Mouse (Mus musculus): ENCODE measurements around the gene Blcap. TPM values are rescaled to one million over a fixed set of nuclear protein-coding genes. Genes with fewer than 3 reads are reported as not detected.

Gene Blcap
- polyA plus RNA-seq, 1 experiment from 2014 or later = 76.0 TPM

- Histone ChIP-seq H3K4me2 (ENCODE audit: low read depth, severe bottlenecking) (no peak overlapping the region), H3K9ac (ENCODE audit: low read length) (no peak overlapping the region), H3K9me3 (ENCODE audit: control insufficient read depth, low read length) (no peaks in the 10 kb centered on the region), H3K27me3 (ENCODE audit: control insufficient read depth, insufficient read depth, low read length) (no peaks in the 10 kb centered on the region), H3K4me3 (ENCODE audit: low read depth, low read length) (no peak overlapping the region), H3K36me3 (ENCODE audit: control insufficient read depth, insufficient read depth, low read length) (no peaks in the 10 kb centered on the region), H3K27ac (replicated peaks; ENCODE audit: low read depth, low read length) (no peak overlapping the region), H3K4me1 (ENCODE audit: control insufficient read depth, insufficient read depth, low read length) (peaks cover 18% of the 10 kb centered on the region; the same call in 1 of the 2 replicates)
- 39% methylated on average over 5 of the region's 5 CpGs for WGBS
- no peak for DNase-seq (ENCODE audit: low spot score)
- no peak for ATAC-seq (ENCODE audit: insufficient number of reproducible peaks, low FRiP score, low TSS enrichment, low read depth)
These were observed 50.6 kb downstream of the Blcap start for GRCm38 (mm10) chr2:157520496-157520895.

- DNase-seq (ENCODE audit: low spot score) = no peak
- Histone ChIP-seq H3K27ac (replicated peaks; ENCODE audit: low read depth, low read length) (no peak overlapping the region), H3K27me3 (ENCODE audit: control insufficient read depth, insufficient read depth, low read length) (no peaks in the 10 kb centered on the region), H3K4me1 (ENCODE audit: control insufficient read depth, insufficient read depth, low read length) (peaks cover 21% of the 10 kb centered on the region), H3K36me3 (ENCODE audit: control insufficient read depth, insufficient read depth, low read length) (no peaks in the 10 kb centered on the region), H3K9ac (ENCODE audit: low read length) (no peak overlapping the region), H3K4me3 (ENCODE audit: low read depth, low read length) (no peak overlapping the region), H3K4me2 (ENCODE audit: low read depth, severe bottlenecking) (no peak overlapping the region), H3K9me3 (ENCODE audit: control insufficient read depth, low read length) (no peaks in the 10 kb centered on the region)
- 67% methylated on average over 6 of the region's 6 CpGs for WGBS
- ATAC-seq (ENCODE audit: insufficient number of reproducible peaks, low FRiP score, low TSS enrichment, low read depth) = no peak
These were observed 51.6 kb downstream of the Blcap start for GRCm38 (mm10) chr2:157519452-157519851.

- DNase-seq (ENCODE audit: low spot score) (no peak), ATAC-seq (ENCODE audit: insufficient number of reproducible peaks, low FRiP score, low TSS enrichment, low read depth) (no peak)
- H3K27ac ChIP-seq (replicated peaks; ENCODE audit: low read depth, low read length) = no peak overlapping the region
- no peak overlapping the region for H3K9ac ChIP-seq (ENCODE audit: low read length)
- H3K27me3 ChIP-seq (ENCODE audit: control insufficient read depth, insufficient read depth, low read length) = no peaks in the 10 kb centered on the region
- H3K4me3 ChIP-seq (ENCODE audit: low read depth, low read length) = no peak overlapping the region
- peaks cover 31% of the 10 kb centered on the region for H3K4me1 ChIP-seq (ENCODE audit: control insufficient read depth, insufficient read depth, low read length)
- H3K4me2 ChIP-seq (ENCODE audit: low read depth, severe bottlenecking) = no peak overlapping the region
- no peaks in the 10 kb centered on the region for H3K36me3 ChIP-seq (ENCODE audit: control insufficient read depth, insufficient read depth, low read length)
- WGBS = 38% methylated on average over 7 of the region's 7 CpGs
- H3K9me3 ChIP-seq (ENCODE audit: control insufficient read depth, low read length) = no peaks in the 10 kb centered on the region
These were observed 52.6 kb downstream of the Blcap start for GRCm38 (mm10) chr2:157518451-157518850.

GRCm38 (mm10) chr2:157517526-157517925 lies 53.5 kb downstream of the Blcap start:
- WGBS = 77% methylated on average over 6 of the region's 6 CpGs
- H3K9ac ChIP-seq (ENCODE audit: low read length) = no peak overlapping the region
- no peak overlapping the region for H3K4me3 ChIP-seq (ENCODE audit: low read depth, low read length)
- no peak overlapping the region for H3K4me2 ChIP-seq (ENCODE audit: low read depth, severe bottlenecking)
- DNase-seq (ENCODE audit: low spot score) = no peak
- H3K27ac ChIP-seq (replicated peaks; ENCODE audit: low read depth, low read length) = no peak overlapping the region
- no peaks in the 10 kb centered on the region for H3K9me3 ChIP-seq (ENCODE audit: control insufficient read depth, low read length)
- no peaks in the 10 kb centered on the region for H3K27me3 ChIP-seq (ENCODE audit: control insufficient read depth, insufficient read depth, low read length)
- no peaks in the 10 kb centered on the region for H3K36me3 ChIP-seq (ENCODE audit: control insufficient read depth, insufficient read depth, low read length)
- peaks cover 36% of the 10 kb centered on the region for H3K4me1 ChIP-seq (ENCODE audit: control insufficient read depth, insufficient read depth, low read length)
- no peak for ATAC-seq (ENCODE audit: insufficient number of reproducible peaks, low FRiP score, low TSS enrichment, low read depth)

GRCm38 (mm10) chr2:157514353-157514752 lies 56.7 kb downstream of the Blcap start:
- Histone ChIP-seq H3K9me3 (ENCODE audit: control insufficient read depth, low read length) (no peaks in the 10 kb centered on the region), H3K4me2 (ENCODE audit: low read depth, severe bottlenecking) (no peak overlapping the region), H3K4me1 (ENCODE audit: control insufficient read depth, insufficient read depth, low read length) (peaks cover 27% of the 10 kb centered on the region), H3K27ac (replicated peaks; ENCODE audit: low read depth, low read length) (peak overlapping the region; percentile 74), H3K36me3 (ENCODE audit: control insufficient read depth, insufficient read depth, low read length) (no peaks in the 10 kb centered on the region), H3K4me3 (ENCODE audit: low read depth, low read length) (no peak overlapping the region), H3K9ac (ENCODE audit: low read length) (no peak overlapping the region; the same call in 1 of the 2 replicates), H3K27me3 (ENCODE audit: control insufficient read depth, insufficient read depth, low read length) (no peaks in the 10 kb centered on the region)
- ATAC-seq (ENCODE audit: insufficient number of reproducible peaks, low FRiP score, low TSS enrichment, low read depth) = peak; percentile 67; the same call in 1 of the 2 replicates
- DNase-seq (ENCODE audit: low spot score) = peak; percentile 36
- WGBS = 13% methylated on average over 4 of the region's 4 CpGs

- H3K4me3 ChIP-seq (ENCODE audit: low read depth, low read length) = no peak overlapping the region
- H3K9me3 ChIP-seq (ENCODE audit: control insufficient read depth, low read length) = no peaks in the 10 kb centered on the region
- no peak overlapping the region for H3K4me2 ChIP-seq (ENCODE audit: low read depth, severe bottlenecking)
- 16% methylated on average over 9 of the region's 9 CpGs for WGBS
- DNase-seq (ENCODE audit: low spot score) (peak; percentile 71), ATAC-seq (ENCODE audit: insufficient number of reproducible peaks, low FRiP score, low TSS enrichment, low read depth) (peak; percentile 67)
- peak overlapping the region; percentile 18 for H3K9ac ChIP-seq (ENCODE audit: low read length)
- H3K4me1 ChIP-seq (ENCODE audit: control insufficient read depth, insufficient read depth, low read length) = peaks cover 26% of the 10 kb centered on the region
- H3K27me3 ChIP-seq (ENCODE audit: control insufficient read depth, insufficient read depth, low read length) = no peaks in the 10 kb centered on the region
- H3K36me3 ChIP-seq (ENCODE audit: control insufficient read depth, insufficient read depth, low read length) = no peaks in the 10 kb centered on the region
- peak overlapping the region; percentile 74 for H3K27ac ChIP-seq (replicated peaks; ENCODE audit: low read depth, low read length)
These were observed 57.3 kb downstream of the Blcap start for GRCm38 (mm10) chr2:157513737-157514208.

- Histone ChIP-seq H3K4me3 (ENCODE audit: low read depth, low read length) (no peak overlapping the region), H3K27ac (replicated peaks; ENCODE audit: low read depth, low read length) (peak overlapping the region; percentile 74; the same call in 1 of the 2 replicates), H3K4me2 (ENCODE audit: low read depth, severe bottlenecking) (no peak overlapping the region), H3K36me3 (ENCODE audit: control insufficient read depth, insufficient read depth, low read length) (no peaks in the 10 kb centered on the region), H3K9me3 (ENCODE audit: control insufficient read depth, low read length) (no peaks in the 10 kb centered on the region), H3K27me3 (ENCODE audit: control insufficient read depth, insufficient read depth, low read length) (no peaks in the 10 kb centered on the region), H3K9ac (ENCODE audit: low read length) (no peak overlapping the region), H3K4me1 (ENCODE audit: control insufficient read depth, insufficient read depth, low read length) (peaks cover 23% of the 10 kb centered on the region)
- whole genome bisulfite sequencing = 86% methylated on average over 9 of the region's 9 CpGs
- ATAC-seq (ENCODE audit: insufficient number of reproducible peaks, low FRiP score, low TSS enrichment, low read depth) (no peak), DNase-seq (ENCODE audit: low spot score) (peak; percentile 27)
These were observed 58.2 kb downstream of the Blcap start for GRCm38 (mm10) chr2:157512859-157513258.

GRCm38 (mm10) chr2:157510031-157510430 lies 61.0 kb downstream of the Blcap start:
- ATAC-seq (ENCODE audit: insufficient number of reproducible peaks, low FRiP score, low TSS enrichment, low read depth) (no peak), DNase-seq (ENCODE audit: low spot score) (no peak)
- Histone ChIP-seq H3K4me2 (ENCODE audit: low read depth, severe bottlenecking) (no peak overlapping the region), H3K27ac (replicated peaks; ENCODE audit: low read depth, low read length) (no peak overlapping the region), H3K9ac (ENCODE audit: low read length) (no peak overlapping the region), H3K9me3 (ENCODE audit: control insufficient read depth, low read length) (no peaks in the 10 kb centered on the region), H3K4me1 (ENCODE audit: control insufficient read depth, insufficient read depth, low read length) (peaks cover 30% of the 10 kb centered on the region), H3K4me3 (ENCODE audit: low read depth, low read length) (no peak overlapping the region), H3K27me3 (ENCODE audit: control insufficient read depth, insufficient read depth, low read length) (no peaks in the 10 kb centered on the region), H3K36me3 (ENCODE audit: control insufficient read depth, insufficient read depth, low read length) (no peaks in the 10 kb centered on the region)
- WGBS = 89% methylated on average over 4 of the region's 4 CpGs

GRCm38 (mm10) chr2:157509182-157509581 lies 61.9 kb downstream of the Blcap start:
- no peak overlapping the region for H3K4me3 ChIP-seq (ENCODE audit: low read depth, low read length)
- 78% methylated on average over 5 of the region's 5 CpGs for WGBS
- no peaks in the 10 kb centered on the region for H3K36me3 ChIP-seq (ENCODE audit: control insufficient read depth, insufficient read depth, low read length)
- no peak overlapping the region for H3K9ac ChIP-seq (ENCODE audit: low read length)
- no peak overlapping the region for H3K27ac ChIP-seq (replicated peaks; ENCODE audit: low read depth, low read length)
- no peak for DNase-seq (ENCODE audit: low spot score)
- no peak for ATAC-seq (ENCODE audit: insufficient number of reproducible peaks, low FRiP score, low TSS enrichment, low read depth)
- H3K27me3 ChIP-seq (ENCODE audit: control insufficient read depth, insufficient read depth, low read length) = no peaks in the 10 kb centered on the region
- H3K4me1 ChIP-seq (ENCODE audit: control insufficient read depth, insufficient read depth, low read length) = peaks cover 23% of the 10 kb centered on the region
- no peaks in the 10 kb centered on the region for H3K9me3 ChIP-seq (ENCODE audit: control insufficient read depth, low read length)
- H3K4me2 ChIP-seq (ENCODE audit: low read depth, severe bottlenecking) = no peak overlapping the region
